21 mouse cellular contexts compared by ENCODE assay signal in the genomic region with DNA sequence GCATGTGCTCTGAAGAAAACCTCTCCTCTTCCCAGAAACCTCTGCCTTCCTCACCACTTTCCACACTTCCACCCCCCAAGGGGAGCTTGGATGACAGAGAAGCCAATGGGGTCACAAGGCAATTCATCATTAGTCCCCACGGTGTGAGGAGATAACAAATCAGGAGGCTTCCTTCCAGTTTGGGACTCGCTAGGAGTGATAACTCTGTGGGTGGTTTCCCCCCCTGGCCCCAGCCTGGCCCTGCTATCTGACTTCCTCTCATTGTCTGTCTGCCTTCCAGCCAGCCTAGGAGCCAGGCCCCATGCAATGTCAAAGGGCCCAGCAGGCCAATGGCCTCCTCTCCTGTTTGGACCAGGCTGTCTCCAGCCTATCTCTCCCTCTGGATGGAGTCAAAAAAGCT. TPM values are rescaled to one million over a fixed set of nuclear protein-coding genes. Genes with fewer than 3 reads are reported as not detected.
DNase-seq lines count a peak whose midpoint lies in the region; ATAC-seq and TF ChIP-seq lines count a peak whose summit lies in the region.
"Had no signal": no experiment of that assay in that cellular context is flagged by ENCODE, and none has a peak within 500 bp of the region (broad histone marks: within the 10 kb centered on the region; RNA-seq: fewer than 3 reads in every experiment).

No protein-coding gene starts in this region.

- no peak overlapping the region for H3K4me3 ChIP-seq in liver, postnatal 0 days (ENCODE audit: low read depth, low read length)
- H3K4me3 ChIP-seq in heart, embryonic 16.5 days (ENCODE audit: low read length) = no peak overlapping the region
- H3K4me3 ChIP-seq in liver, embryonic 13.5 days (replicated peaks) = no peak overlapping the region
- H3K4me3 ChIP-seq: neural tube, embryonic 13.5 days had no signal

- TF ChIP-seq EP300 in liver, postnatal 0 days (IDR thresholded peaks at IDR 0.05; ENCODE audit: low read depth) = no peak

- ATAC-seq in liver, postnatal 0 days = no peak
- ATAC-seq in heart, embryonic 16.5 days (replicated peaks; ENCODE audit: extremely low read depth, insufficient read depth, low FRiP score) = peak; percentile 64
- ATAC-seq in liver, embryonic 13.5 days (ENCODE audit: low read depth) = peak; percentile 54; the same call in 1 of the 2 replicates
- ATAC-seq: forebrain, embryonic 14.5 days; hindbrain, postnatal 0 days; midbrain, embryonic 16.5 days had no signal

- no peak overlapping the region for H3K4me2 ChIP-seq in liver, postnatal 0 days (ENCODE audit: low read depth, low read length)
- H3K4me2 ChIP-seq in heart, embryonic 16.5 days (ENCODE audit: low read depth, low read length) = no peak overlapping the region
- H3K4me2 ChIP-seq in liver, embryonic 13.5 days = no peak overlapping the region
- H3K4me2 ChIP-seq: neural tube, embryonic 13.5 days had no signal

- WGBS in liver, postnatal 0 days (ENCODE audit: insufficient replicate concordance) = 6% methylated on average over 2 of the region's 2 CpGs
- WGBS in heart, embryonic 16.5 days = 15% methylated on average over 2 of the region's 2 CpGs
- WGBS in liver, embryonic 13.5 days (ENCODE audit: insufficient replicate concordance) = 0% methylated on average over 2 of the region's 2 CpGs

- no peak overlapping the region for H3K9ac ChIP-seq in liver, postnatal 0 days (replicated peaks)
- H3K9ac ChIP-seq in heart, embryonic 16.5 days (ENCODE audit: low read length) = no peak overlapping the region
- H3K9ac ChIP-seq in liver, embryonic 13.5 days = no peak overlapping the region
- H3K9ac ChIP-seq: neural tube, embryonic 13.5 days had no signal

- H3K9me3 ChIP-seq in liver, postnatal 0 days (ENCODE audit: low read length) = no peaks in the 10 kb centered on the region
- no peaks in the 10 kb centered on the region for H3K9me3 ChIP-seq in heart, embryonic 16.5 days (replicated peaks; ENCODE audit: control insufficient read depth, low read length)
- H3K9me3 ChIP-seq in liver, embryonic 13.5 days (replicated peaks) = no peaks in the 10 kb centered on the region
- H3K9me3 ChIP-seq: neural tube, embryonic 13.5 days had no signal

- no peaks in the 10 kb centered on the region for H3K36me3 ChIP-seq in liver, postnatal 0 days (replicated peaks; ENCODE audit: insufficient read depth, low read length)
- H3K36me3 ChIP-seq in heart, embryonic 16.5 days (ENCODE audit: control insufficient read depth, insufficient read depth) = peaks cover 11% of the 10 kb centered on the region
- H3K36me3 ChIP-seq in liver, embryonic 13.5 days = no peaks in the 10 kb centered on the region
- H3K36me3 ChIP-seq: neural tube, embryonic 13.5 days had no signal

- H3K27ac ChIP-seq in liver, postnatal 0 days (ENCODE audit: low read depth) = no peak overlapping the region
- no peak overlapping the region; the same call in 1 of the 2 replicates for H3K27ac ChIP-seq in heart, embryonic 16.5 days (ENCODE audit: low read length)
- H3K27ac ChIP-seq in liver, embryonic 13.5 days = no peak overlapping the region
- H3K27ac ChIP-seq: hindbrain, postnatal 0 days; neural tube, embryonic 13.5 days had no signal

- no peak for TF ChIP-seq CTCF in liver, postnatal 0 days (IDR thresholded peaks at IDR 0.05; ENCODE audit: low read depth)

- no peaks in the 10 kb centered on the region for H3K27me3 ChIP-seq in liver, postnatal 0 days (ENCODE audit: insufficient read depth, low read length)
- no peaks in the 10 kb centered on the region for H3K27me3 ChIP-seq in heart, embryonic 16.5 days (ENCODE audit: control insufficient read depth, insufficient read depth, low read length)
- H3K27me3 ChIP-seq in liver, embryonic 13.5 days = 0 out of 2 replicates have a peak, but pooled peaks cover 6% of the 10 kb centered on the region

- peak; percentile 30 for DNase-seq in liver
- no peak for DNase-seq in liver, postnatal 0 days
- DNase-seq in heart, adult 8-10 months (ENCODE audit: low spot score) = peak; percentile 23
- DNase-seq in liver, embryonic 13.5 days = no peak
- DNase-seq in left cerebral cortex, adult 9 months (ENCODE audit: low spot score in 2 of 2) = no peak
- no peak for DNase-seq in right cerebral cortex, adult 18-20 months
- DNase-seq in T-cell, adult 2 months (ENCODE audit: low spot score) = no peak
- DNase-seq: adrenal gland, adult 2 months; B cell, adult 2 months; cerebellum, adult 18-20 months; embryo, embryonic 11 days; kidney, adult 9 months; lung, postnatal 10 days; thymus, adult 2 months had no signal

- no peaks in the 10 kb centered on the region for H3K4me1 ChIP-seq in liver, postnatal 0 days (ENCODE audit: insufficient read depth)
- H3K4me1 ChIP-seq in heart, embryonic 16.5 days (ENCODE audit: control insufficient read depth, insufficient read depth, low read length) = peaks cover 21% of the 10 kb centered on the region
- peaks cover 10% of the 10 kb centered on the region; the same call in 1 of the 2 replicates for H3K4me1 ChIP-seq in liver, embryonic 13.5 days (replicated peaks)
- H3K4me1 ChIP-seq: neural tube, embryonic 13.5 days had no signal

RNA-seq across cellular contexts. Expression of a gene that starts 43.0 kb away (rescaled TPM):
- polyA plus RNA-seq in liver, postnatal 0 days (2015; fragmentation: Nextera tagmentation; extraction: Ambion mirVana) = not detected in 2 replicates
- 10 to 100 TPM; 22.5 to 44.9 (median 33.8) TPM for total RNA-seq in heart, adult 8-10 months (2022)
- polyA plus RNA-seq in heart, embryonic 16.5 days (2015; fragmentation: Nextera tagmentation; extraction: Ambion mirVana) = 30.5 and 36.3 TPM in 2 replicates
- 0.17 and 0.20 TPM in 2 replicates for polyA plus RNA-seq in liver, embryonic 13.5 days (2015; fragmentation: Nextera tagmentation; extraction: Ambion mirVana)
- total RNA-seq: granulocyte monocyte progenitor cell, adult 5-6 weeks; hindbrain, postnatal 0 days; layer of hippocampus, adult 18-20 months had no signal
- polyA plus RNA-seq: midbrain, embryonic 16.5 days had no signal

Comparison
In these comparisons a context has a peak if more than half of its experiments do, and no peak if none do; other contexts are left out.
1. DNase-seq: peak in liver (single experiment) and heart, adult 8-10 months (single experiment); none in liver, postnatal 0 days (single experiment), liver, embryonic 13.5 days (single experiment), left cerebral cortex, adult 9 months (0 of 2), right cerebral cortex, adult 18-20 months (single experiment) and T-cell, adult 2 months (single experiment).
2. RNA of a gene that starts 43.0 kb away (polyA plus RNA-seq): 30.5 to 36.3 TPM in heart, embryonic 16.5 days; 0.17 to 0.20 TPM in liver, embryonic 13.5 days and not detected in liver, postnatal 0 days; every median in the first group is over 10 times any median in the second.